Mouse (Mus musculus) cerebellum, adult 18-20 months (tissue): ENCODE data around the gene Otp.

Source experiments
- DNase-seq, 2 experiments: peaks; one replicate each; pipeline ENCODE4 v3.0.0; 2021

Gene Otp

DNA sequence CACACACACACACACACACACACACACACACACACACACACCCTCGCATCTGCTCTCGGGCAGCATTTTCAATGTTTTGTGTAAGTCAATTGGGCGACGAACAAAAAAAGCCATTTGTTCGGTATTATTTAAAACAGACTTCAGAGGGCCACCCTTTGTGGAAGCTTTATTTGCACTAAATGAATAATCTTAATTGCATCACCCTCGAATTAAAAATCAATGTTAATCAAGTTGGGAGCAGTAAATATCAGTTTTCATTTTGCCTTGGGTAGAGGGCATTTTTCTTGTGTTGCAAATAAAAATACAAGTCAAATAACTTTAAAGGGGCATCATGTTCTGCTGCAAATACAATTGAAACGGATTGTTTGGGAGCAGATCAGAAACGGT lies 1.4 kb upstream of the Otp start:
- DNase-seq = no peak

DNA sequence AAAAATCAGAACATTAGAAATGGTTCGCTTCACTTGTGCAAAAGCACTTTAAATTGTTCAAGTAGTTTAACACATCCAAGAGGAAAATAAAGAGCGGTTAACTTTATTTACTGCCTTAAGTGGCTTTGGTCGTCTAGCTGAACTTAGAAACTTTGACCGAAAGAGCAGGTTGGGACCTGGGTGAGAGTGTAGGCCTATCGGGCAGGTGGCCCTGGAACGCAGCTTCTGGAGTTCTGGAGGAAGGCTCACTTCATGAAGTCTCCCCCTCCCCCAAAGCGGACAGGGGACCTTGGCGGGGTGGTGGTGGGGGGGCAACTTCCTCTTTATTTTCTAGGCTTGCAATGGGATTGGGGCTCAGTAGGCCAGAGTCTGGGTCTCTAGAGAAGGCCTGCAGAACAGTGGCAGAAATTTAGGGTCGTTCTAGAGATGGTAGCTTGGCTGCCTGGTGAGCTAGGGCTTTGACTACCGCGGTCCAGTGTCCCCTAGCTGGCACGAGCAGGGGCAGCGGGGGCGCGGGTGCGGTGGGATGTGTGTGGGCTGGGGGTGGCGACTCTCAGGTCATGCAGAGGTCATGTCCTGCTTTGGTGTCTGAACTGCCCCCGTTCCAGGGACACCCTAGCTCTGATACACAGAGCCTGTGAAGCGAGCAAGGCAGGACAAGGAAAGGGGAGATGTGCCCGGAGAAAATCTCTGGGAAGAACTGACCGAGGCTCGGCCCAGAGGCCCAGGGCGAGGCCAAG lies 576 bp upstream of the Otp start:
- peak in 1 of 2 experiments; percentile 14 for DNase-seq

DNA sequence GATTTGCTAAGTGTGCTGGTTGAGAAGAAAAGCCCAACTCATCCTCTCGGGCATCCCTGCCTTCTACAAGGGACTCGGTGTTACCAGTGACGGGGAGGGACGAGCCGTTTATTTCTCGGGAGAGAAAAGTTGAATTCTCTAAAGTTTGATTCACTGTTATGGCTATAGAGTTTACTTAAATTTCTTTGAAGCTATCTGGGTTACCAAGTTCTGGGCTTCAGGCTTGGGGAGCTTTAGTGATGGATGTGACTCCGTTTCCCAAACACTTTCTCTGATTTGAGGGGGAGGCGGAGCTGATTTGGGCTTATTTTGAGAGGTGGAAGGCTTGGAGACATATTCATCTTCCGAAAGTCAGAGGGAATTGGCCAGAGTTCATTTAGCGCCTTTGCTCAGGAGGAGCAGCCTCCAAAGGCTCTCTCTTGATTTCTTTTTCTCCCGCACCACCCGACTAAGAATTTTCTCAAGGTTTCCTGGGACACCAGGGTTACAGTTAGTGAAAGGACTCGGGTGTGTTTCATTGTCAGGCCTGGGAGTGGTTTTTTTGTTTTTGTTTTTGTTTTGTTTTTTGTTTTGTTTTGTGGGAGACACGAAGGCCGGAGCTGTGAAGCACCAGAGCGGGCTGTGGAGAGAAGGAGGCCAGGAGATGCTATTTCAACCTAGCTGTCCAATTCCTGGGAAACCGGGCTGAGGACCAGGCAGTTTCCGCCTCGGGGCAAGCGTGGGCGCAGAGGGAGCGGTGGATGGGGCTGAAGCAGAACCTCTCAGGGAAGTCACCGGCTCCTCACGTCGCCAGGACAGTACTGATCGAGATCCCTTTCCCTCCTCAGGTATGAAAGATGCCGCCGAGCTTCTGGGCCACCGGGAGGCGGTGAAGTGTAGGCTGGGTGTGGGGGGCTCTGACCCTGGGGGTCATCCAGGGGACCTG lies 1.1 kb downstream of the Otp start:
- DNase-seq = peak in 1 of 2 experiments; percentile 19

DNA sequence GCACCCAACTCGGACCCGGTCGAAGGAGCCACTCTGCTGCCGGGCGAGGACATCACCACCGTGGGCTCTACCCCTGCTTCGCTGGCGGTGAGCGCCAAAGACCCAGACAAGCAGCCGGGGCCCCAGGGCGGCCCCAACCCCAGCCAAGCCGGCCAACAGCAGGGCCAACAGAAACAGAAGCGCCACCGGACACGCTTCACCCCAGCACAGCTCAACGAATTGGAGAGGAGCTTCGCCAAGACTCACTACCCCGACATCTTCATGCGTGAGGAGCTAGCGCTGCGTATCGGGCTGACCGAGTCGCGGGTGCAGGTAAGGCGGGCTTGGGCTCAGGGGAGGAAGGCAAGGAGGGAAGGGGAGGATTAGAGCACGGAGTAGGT lies 1.8 kb downstream of the Otp start:
- no peak for DNase-seq

DNA sequence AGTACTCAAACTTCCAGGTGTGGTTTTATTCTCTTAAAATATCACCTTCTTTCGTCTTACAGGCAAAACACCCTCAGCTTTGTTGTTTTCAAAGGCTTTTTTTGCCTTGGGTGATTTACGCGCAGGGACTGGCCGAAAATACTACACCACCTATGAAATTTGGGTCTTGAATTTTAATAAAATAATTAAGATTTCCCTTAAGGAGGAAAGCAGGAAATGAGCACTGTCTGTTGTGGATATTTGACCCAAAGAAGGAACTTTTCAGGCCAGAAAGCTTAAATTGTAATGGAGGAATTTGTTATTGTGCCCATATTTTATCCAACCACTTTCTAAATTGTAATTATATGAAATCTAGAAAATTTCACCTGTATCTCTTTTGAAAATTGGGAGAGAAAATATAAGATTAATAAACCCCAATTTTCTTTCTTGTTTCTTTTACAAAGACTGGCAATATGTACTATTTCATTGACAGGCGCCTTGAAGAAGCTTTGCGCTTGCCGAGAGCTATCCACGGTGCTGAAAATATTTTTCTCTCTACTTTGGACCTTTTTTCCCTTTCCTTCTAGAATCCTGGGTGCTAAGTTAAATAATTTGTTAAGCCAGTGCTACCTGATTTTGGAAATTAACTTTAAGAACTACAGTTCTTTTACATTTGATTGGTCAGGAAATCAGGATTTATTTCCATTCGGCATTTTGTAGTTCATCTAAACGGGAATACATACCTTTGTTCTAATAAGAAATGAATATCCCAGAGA lies 2.8 kb downstream of the Otp start:
- DNase-seq = no peak

DNA sequence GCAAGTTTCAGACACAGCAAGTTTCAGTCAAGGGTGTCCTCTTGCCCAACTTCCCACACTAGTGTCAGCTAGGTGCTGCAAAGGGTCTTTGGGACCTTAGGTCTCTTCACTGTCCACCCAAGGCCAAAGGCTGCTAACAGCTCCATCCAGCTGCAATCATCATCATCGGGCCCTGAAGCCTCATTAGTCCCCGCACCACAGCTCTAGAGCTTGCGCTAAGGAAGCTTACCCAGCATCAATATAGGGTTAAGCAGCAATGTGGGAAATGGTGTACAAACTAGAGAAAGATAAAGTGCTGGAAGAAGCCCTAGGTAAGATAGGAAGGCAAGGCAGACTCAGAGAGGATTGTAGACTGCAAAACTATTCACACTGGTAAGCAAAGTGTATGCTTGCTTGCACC lies 5.8 kb downstream of the Otp start:
- no peak for DNase-seq

DNA sequence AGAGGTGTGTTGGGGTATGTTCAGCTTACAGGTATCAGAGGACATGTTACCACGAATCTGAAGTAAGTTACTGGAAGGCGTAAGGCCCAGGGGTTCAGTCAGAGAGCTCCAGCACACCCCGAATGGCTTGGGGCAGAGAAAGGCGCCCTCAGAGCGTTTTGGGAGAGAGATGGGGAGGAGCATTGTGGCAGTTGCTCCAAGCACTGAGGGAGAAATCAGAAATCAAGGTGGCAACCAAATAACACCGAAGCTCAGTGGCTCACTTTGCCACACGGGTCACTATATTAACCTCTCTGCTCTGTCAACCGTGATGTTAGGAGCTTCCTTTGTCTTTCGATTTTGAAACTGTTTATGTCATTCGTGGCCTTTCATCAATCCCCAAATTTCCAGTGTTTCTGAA lies 6.8 kb downstream of the Otp start:
- peak in 1 of 2 experiments; percentile 7 for DNase-seq

DNA sequence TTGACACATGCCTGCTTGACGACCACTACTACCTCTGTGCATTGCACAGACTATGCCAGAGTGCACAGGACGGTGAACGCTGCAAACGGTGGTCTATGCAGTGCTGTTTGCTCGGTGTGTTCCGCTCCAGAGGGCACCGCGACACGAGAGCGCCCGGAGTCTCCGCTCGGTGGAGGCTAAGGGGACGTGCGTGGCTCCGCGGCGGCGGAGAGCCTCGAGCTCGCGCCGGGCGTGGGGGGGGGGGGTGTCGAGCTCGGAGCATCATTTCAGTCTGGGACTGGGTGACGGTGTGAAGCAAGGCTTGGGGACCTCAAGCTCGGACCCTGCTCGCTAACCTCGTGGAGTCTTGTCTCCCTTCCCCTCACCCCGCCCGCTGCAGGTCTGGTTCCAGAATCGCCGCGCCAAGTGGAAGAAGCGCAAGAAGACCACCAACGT lies 7.3 kb downstream of the Otp start:
- DNase-seq = peak in 1 of 2 experiments; percentile 11

DNA sequence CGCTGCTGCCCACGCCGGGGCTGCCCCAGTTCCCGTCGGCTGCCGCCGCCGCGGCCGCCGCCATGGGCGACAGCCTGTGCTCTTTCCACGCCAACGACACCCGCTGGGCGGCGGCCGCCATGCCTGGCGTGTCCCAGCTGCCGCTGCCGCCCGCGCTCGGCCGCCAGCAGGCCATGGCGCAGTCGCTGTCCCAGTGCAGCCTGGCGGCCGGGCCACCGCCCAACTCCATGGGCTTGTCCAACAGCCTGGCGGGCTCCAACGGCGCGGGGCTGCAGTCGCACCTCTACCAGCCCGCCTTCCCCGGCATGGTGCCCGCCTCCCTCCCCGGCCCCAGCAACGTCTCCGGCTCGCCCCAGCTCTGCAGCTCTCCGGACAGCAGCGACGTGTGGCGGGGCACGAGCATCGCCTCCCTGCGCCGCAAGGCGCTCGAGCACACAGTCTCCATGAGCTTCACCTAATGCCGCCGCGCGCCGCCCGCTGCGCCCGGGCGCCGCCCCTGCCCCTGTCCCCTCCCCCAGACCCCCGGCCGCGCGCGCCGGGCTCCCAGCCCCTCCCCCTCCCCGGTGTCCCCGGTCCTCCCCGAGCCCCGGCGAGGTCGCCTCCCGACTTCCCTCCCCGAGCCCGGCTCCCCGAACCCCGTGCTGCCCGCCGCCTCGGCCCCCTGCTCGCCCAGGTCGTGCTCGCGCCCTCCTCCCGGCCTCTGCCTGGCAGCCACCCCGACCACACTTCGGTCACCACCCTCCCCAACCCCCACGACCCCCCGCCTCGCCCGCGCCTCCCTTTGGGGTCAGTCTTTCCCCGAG lies 8.0 kb downstream of the Otp start:
- DNase-seq = peak; percentile 48 to 73

DNA sequence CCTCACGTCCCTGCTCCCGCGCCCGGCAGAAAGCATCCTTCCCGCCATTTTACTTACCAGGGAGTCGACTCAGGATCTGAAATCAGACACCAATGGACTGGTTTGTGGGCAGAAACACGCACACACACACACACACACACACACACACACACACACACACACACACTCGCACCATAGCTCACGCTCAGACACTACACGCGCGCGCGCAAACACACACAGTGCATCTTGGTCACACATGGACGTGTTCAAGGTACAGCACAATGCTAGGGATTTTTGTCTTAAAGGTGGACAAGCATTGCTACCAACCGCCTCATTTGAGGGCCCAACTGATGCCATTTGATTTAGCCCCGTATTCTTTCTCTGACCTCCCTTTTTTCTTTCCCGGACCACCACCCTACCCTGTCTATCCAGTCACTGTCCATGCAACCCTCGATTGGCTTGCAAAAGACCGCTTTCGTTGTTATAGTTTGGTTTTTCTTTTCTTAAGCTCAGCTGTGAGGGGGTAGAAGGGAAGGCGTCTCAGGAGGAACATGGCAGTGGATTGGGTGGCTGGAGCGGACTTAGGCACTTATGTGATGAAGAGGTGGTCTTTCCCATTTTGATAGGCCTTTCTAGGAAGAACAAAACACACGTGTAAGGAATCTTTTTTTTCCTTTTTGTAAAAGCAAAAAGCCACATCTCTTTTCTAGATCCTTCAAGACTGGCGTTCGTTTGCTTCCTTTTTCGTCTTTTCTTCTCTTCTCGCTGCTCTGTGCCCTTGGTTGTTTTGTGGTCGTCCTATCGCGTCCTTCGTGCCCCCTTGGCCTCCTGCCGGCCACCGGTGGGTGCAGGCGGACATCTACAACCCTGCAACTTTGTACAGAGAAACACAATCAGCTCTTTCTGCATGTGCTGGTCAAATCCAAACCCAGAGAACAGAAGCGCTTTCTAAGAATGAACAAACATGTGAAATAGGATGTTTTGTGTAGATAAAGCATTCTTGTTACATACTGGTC lies 8.9 kb downstream of the Otp start:
- peak in 1 of 2 experiments; percentile 20 for DNase-seq

DNA sequence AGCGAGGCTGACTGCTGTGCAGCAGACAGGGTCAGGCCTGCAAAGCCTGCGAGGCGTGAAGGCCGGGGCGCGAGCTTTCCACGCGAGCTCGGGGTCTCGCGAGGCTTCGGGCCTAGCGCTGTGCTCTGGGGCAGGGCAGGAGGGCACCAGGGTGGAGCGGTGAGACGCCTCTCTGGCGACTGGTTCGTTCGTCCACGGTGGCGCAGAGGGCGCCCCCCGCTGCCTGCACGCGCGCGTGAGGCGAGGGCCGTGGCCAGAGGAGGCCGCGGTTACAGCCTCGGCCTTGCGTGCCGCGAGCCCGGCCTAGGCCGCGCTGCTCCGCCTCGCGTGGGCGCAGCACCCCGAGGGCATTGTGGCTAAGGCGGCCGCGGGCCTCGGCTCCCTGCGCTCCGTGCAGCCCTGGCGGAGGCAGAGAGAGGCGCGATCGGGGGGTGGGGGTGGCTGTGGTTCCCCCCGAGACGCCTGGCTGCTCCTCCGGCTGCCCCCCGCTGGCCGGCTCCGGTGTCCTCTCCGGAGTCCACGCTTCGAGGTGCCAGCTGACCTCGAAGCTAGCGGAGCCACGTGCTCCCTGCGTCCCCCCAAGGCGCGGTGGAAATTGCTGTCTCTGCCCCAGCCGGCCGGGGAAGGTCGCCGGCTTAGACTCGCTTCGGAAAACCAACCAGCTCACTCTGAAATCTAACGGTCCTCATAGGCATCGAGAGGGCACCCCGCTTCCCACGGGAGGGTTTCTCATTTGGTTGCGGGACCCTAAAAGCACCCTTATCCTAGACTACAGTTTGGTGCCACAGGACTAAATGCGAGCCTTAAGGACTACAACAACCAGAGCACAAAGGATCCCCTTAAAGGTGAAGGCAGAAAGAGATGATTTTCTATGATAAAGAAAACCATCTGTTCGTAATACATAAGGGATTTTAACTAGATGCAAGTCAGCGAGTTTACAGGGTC lies 10.2 kb downstream of the Otp start:
- DNase-seq = peak in 1 of 2 experiments; percentile 5

DNA sequence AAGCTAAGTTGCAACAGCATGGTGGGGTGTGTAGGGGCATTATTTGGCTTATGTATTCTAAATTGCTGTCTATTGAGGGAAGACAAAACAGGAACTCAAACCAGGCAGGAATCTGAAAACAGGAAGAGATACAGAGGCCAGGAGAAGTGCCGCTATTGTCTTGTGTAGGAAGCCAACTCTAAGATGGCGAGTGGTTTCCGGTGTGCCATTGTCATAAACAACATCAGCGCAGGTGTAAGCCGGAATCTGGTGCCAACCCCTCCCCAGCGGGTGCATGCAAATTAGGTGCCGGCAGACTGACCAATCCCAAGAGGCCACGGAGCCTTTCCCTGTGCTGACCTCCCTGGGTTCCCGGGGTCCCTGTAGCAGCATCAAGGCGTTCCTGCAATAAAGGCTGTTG lies 32.4 kb downstream of the Otp start:
- no peak for DNase-seq

DNA sequence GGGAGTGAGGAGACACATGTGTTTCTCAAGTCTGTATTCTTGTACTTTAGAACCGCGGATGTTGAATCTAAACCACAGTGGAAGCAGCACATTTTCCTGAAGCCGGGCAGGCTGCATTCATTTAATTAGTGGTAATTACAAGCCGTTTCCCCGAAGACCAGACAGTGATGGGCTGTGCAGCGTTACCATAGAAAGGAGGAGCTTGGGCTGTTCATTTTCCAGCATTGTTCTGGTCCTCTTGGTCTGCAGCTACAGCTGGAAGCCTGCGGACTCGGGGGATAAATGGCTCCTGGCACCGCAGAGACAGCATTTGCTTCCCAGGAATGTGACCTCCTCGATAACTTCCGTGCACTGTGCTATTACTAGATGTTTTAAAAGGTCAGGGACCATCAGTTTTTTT lies 37.6 kb downstream of the Otp start:
- no peak for DNase-seq

DNA sequence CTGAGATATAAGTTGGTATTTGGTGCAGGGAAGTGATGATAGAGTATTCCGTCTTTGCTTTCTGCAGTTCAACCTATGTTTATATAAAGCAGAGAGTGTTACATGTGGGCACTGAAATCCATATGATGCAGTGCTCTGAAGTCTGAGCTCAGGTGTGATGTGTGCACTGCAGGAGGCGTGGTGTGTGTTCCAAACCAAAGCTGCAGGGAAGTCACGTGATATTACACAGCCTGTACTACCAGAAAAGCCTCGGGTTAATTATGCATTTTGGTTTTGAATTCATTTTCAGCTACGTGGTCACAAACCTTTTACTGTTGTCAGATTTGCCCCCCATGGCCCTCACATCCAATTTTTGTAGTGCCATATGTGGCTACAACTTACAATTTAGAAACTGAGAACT lies 40.3 kb downstream of the Otp start:
- DNase-seq = no peak

DNA sequence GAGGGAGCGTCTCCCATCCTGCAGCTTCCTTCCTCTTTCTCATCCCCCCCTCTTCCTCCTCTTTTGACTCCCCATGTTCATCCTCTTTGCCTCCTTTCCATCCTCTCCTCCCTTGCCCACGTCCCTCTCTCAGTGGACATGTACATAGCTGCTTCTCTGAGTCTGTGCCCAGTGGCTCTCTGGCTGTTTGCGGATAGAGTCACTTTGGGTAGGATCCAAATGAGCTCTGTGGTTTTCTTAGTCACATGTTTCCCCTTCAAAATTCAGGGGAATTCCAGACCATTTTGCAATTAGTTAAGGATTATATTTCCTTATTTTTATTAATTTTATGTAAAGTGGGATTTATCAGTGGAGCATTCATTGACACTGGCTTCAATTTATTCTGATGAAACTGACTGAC lies 52.7 kb downstream of the Otp start:
- DNase-seq = no peak
